Mouse (Mus musculus): ENCODE measurements around the gene Ikzf5. TPM values are rescaled to one million over a fixed set of nuclear protein-coding genes. Genes with fewer than 3 reads are reported as not detected.
"Not testable (repeated sequence)": the region's sequence is repeated elsewhere in the genome, so short reads cannot be mapped to it uniquely, and the experiment has no call there.

Gene Ikzf5
- polyA plus RNA-seq (2014; fragmentation: Nextera tagmentation; extraction: Ambion mirVana) = 25.4 and 26.6 TPM in 2 replicates

- Histone ChIP-seq H3K4me1 (replicated peaks; ENCODE audit: control insufficient read depth, insufficient read depth, low read length) (peaks cover 5% of the 10 kb centered on the region; the same call in 1 of the 2 replicates), H3K27ac (ENCODE audit: low read depth, low read length) (peak within 1 kb of the TSS; percentile 74), H3K9ac (ENCODE audit: low read depth, low read length) (peak within 1 kb of the TSS; percentile 85), H3K4me2 (replicated peaks; ENCODE audit: low read depth, low read length) (peak within 1 kb of the TSS; percentile 65), H3K36me3 (ENCODE audit: control insufficient read depth, insufficient read depth, low read length) (no peaks in the 10 kb centered on the region), H3K9me3 (ENCODE audit: control insufficient read depth, low read length) (no peaks in the 10 kb centered on the region), H3K27me3 (ENCODE audit: control insufficient read depth, insufficient read depth, low read length) (no peaks in the 10 kb centered on the region), H3K4me3 (ENCODE audit: low read depth, low read length) (peak within 1 kb of the TSS; percentile 93)
- DNase-seq (ENCODE audit: low spot score) (peak; percentile 98), ATAC-seq (ENCODE audit: low FRiP score) (peak; percentile 97)
- WGBS = 1% methylated on average over 39 of the region's 42 CpGs
Measured at GRCm38 (mm10) chr7:131410416-131411058, at the start of gene Ikzf5, which contains the start of gene Acadsb. Ikzf5 (minus strand) TSS chr7:131410521. Acadsb (plus strand) TSS chr7:131410601.

- Histone ChIP-seq H3K9me3 (ENCODE audit: control insufficient read depth, low read length) (no peaks in the 10 kb centered on the region), H3K4me2 (replicated peaks; ENCODE audit: low read depth, low read length) (no peak overlapping the region), H3K4me3 (ENCODE audit: low read depth, low read length) (no peak overlapping the region), H3K4me1 (replicated peaks; ENCODE audit: control insufficient read depth, insufficient read depth, low read length) (no peaks in the 10 kb centered on the region), H3K27ac (ENCODE audit: low read depth, low read length) (no peak overlapping the region), H3K27me3 (ENCODE audit: control insufficient read depth, insufficient read depth, low read length) (peaks cover 3% of the 10 kb centered on the region; the same call in 1 of the 2 replicates), H3K9ac (ENCODE audit: low read depth, low read length) (no peak overlapping the region), H3K36me3 (ENCODE audit: control insufficient read depth, insufficient read depth, low read length) (no peaks in the 10 kb centered on the region)
- ATAC-seq (ENCODE audit: low FRiP score) (no peak), DNase-seq (ENCODE audit: low spot score) (no peak)
- WGBS = 88% methylated on average over 5 of the region's 5 CpGs
Measured at GRCm38 (mm10) chr7:131456714-131457113, 46.4 kb upstream of the Ikzf5 start.

DNA sequence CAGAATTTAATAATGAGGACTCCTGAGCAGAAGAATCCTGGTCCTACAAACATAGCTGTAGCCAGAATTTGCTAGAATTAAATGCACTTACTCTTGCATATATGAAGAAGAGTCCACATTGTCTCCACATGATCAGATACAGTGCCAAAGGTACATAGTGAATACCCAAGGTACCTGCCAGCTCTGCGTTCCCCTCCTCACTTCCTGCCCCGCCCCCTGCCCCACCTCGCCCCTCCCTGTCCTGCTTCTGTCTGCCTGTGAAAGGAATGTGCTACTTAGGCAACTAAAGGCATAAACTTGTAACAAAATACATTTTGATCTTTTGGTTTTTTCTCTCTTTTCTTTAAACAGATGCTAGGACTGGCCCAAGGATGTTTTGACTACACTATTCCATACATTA, 26.7 kb upstream of the Ikzf5 start:
- Histone ChIP-seq H3K27ac (ENCODE audit: low read depth, low read length) (no peak overlapping the region), H3K4me3 (ENCODE audit: low read depth, low read length) (no peak overlapping the region), H3K4me2 (replicated peaks; ENCODE audit: low read depth, low read length) (no peak overlapping the region), H3K4me1 (replicated peaks; ENCODE audit: control insufficient read depth, insufficient read depth, low read length) (no peaks in the 10 kb centered on the region), H3K9me3 (ENCODE audit: control insufficient read depth, low read length) (no peaks in the 10 kb centered on the region), H3K27me3 (ENCODE audit: control insufficient read depth, insufficient read depth, low read length) (no peaks in the 10 kb centered on the region), H3K9ac (ENCODE audit: low read depth, low read length) (no peak overlapping the region), H3K36me3 (ENCODE audit: control insufficient read depth, insufficient read depth, low read length) (no peaks in the 10 kb centered on the region)
- DNase-seq (ENCODE audit: low spot score) (no peak), ATAC-seq (ENCODE audit: low FRiP score) (no peak)
- 51% methylated on average over 3 of the region's 3 CpGs for WGBS

- H3K9me3 ChIP-seq (ENCODE audit: control insufficient read depth, low read length) = no peaks in the 10 kb centered on the region
- ATAC-seq (ENCODE audit: low FRiP score) (no peak), DNase-seq (ENCODE audit: low spot score) (no peak)
- no peaks in the 10 kb centered on the region for H3K27me3 ChIP-seq (ENCODE audit: control insufficient read depth, insufficient read depth, low read length)
- 94% methylated on average over 1 of the region's 1 CpGs for WGBS
- no peak overlapping the region for H3K4me2 ChIP-seq (replicated peaks; ENCODE audit: low read depth, low read length)
- no peak overlapping the region for H3K9ac ChIP-seq (ENCODE audit: low read depth, low read length)
- H3K27ac ChIP-seq (ENCODE audit: low read depth, low read length) = no peak overlapping the region
- 0 out of 2 replicates have a peak, but pooled peaks cover 4% of the 10 kb centered on the region for H3K36me3 ChIP-seq (ENCODE audit: control insufficient read depth, insufficient read depth, low read length)
- no peaks in the 10 kb centered on the region for H3K4me1 ChIP-seq (replicated peaks; ENCODE audit: control insufficient read depth, insufficient read depth, low read length)
- no peak overlapping the region for H3K4me3 ChIP-seq (ENCODE audit: low read depth, low read length)
Measured at GRCm38 (mm10) chr7:131434276-131434675, 24.0 kb upstream of the Ikzf5 start.

- 6% methylated on average over 1 of the region's 1 CpGs for WGBS
- H3K27me3 ChIP-seq (ENCODE audit: control insufficient read depth, insufficient read depth, low read length) = no peaks in the 10 kb centered on the region
- no peak overlapping the region for H3K27ac ChIP-seq (ENCODE audit: low read depth, low read length)
- ATAC-seq (ENCODE audit: low FRiP score) = no peak
- H3K4me1 ChIP-seq (replicated peaks; ENCODE audit: control insufficient read depth, insufficient read depth, low read length) = no peaks in the 10 kb centered on the region
- no peak overlapping the region for H3K4me2 ChIP-seq (replicated peaks; ENCODE audit: low read depth, low read length)
- 0 out of 2 replicates have a peak, but pooled peaks cover 4% of the 10 kb centered on the region for H3K36me3 ChIP-seq (ENCODE audit: control insufficient read depth, insufficient read depth, low read length)
- no peak overlapping the region for H3K9ac ChIP-seq (ENCODE audit: low read depth, low read length)
- H3K9me3 ChIP-seq (ENCODE audit: control insufficient read depth, low read length) = no peaks in the 10 kb centered on the region
- DNase-seq (ENCODE audit: low spot score) = peak; percentile 69
- H3K4me3 ChIP-seq (ENCODE audit: low read depth, low read length) = no peak overlapping the region
Measured at GRCm38 (mm10) chr7:131432244-131432643, 21.9 kb upstream of the Ikzf5 start.

DNA sequence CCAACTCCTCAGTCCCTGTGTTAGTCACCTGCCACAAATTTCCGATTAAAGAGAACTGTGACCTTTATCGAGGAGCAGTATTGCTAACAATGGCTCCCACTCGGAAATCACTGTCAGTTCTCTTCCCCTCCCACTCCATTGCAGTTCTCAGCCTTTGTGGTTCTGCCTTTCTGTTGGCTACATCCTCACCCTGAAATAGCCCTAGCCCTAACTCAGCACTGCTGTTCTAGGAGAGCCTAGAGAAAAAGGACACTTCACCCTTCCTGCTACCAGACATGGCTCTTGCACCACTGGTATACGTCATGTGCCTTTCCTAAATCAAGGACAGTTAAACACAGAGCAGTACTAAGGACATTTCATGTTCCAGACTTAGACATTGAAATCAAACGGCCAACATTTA, 17.0 kb upstream of the Ikzf5 start:
- Histone ChIP-seq H3K4me2 (replicated peaks; ENCODE audit: low read depth, low read length) (no peak overlapping the region), H3K9ac (ENCODE audit: low read depth, low read length) (no peak overlapping the region), H3K9me3 (ENCODE audit: control insufficient read depth, low read length) (no peaks in the 10 kb centered on the region), H3K27me3 (ENCODE audit: control insufficient read depth, insufficient read depth, low read length) (no peaks in the 10 kb centered on the region), H3K4me1 (replicated peaks; ENCODE audit: control insufficient read depth, insufficient read depth, low read length) (no peaks in the 10 kb centered on the region), H3K36me3 (ENCODE audit: control insufficient read depth, insufficient read depth, low read length) (0 out of 2 replicates have a peak, but pooled peaks cover 4% of the 10 kb centered on the region), H3K27ac (ENCODE audit: low read depth, low read length) (no peak overlapping the region), H3K4me3 (ENCODE audit: low read depth, low read length) (no peak overlapping the region)
- no peak for DNase-seq (ENCODE audit: low spot score)
- no peak for ATAC-seq (ENCODE audit: low FRiP score)
- WGBS = 89% methylated on average over 5 of the region's 5 CpGs

- no peak overlapping the region for H3K27ac ChIP-seq (ENCODE audit: low read depth, low read length)
- no peak overlapping the region for H3K4me3 ChIP-seq (ENCODE audit: low read depth, low read length)
- WGBS = 79% methylated on average over 2 of the region's 2 CpGs
- ATAC-seq (ENCODE audit: low FRiP score) = no peak
- H3K36me3 ChIP-seq (ENCODE audit: control insufficient read depth, insufficient read depth, low read length) = no peaks in the 10 kb centered on the region
- H3K4me2 ChIP-seq (replicated peaks; ENCODE audit: low read depth, low read length) = no peak overlapping the region
- H3K4me1 ChIP-seq (replicated peaks; ENCODE audit: control insufficient read depth, insufficient read depth, low read length) = no peaks in the 10 kb centered on the region
- no peak overlapping the region for H3K9ac ChIP-seq (ENCODE audit: low read depth, low read length)
- DNase-seq (ENCODE audit: low spot score) = no peak
- H3K9me3 ChIP-seq (ENCODE audit: control insufficient read depth, low read length) = no peaks in the 10 kb centered on the region
- no peaks in the 10 kb centered on the region for H3K27me3 ChIP-seq (ENCODE audit: control insufficient read depth, insufficient read depth, low read length)
Measured at GRCm38 (mm10) chr7:131424912-131425311, 14.6 kb upstream of the Ikzf5 start.

DNA sequence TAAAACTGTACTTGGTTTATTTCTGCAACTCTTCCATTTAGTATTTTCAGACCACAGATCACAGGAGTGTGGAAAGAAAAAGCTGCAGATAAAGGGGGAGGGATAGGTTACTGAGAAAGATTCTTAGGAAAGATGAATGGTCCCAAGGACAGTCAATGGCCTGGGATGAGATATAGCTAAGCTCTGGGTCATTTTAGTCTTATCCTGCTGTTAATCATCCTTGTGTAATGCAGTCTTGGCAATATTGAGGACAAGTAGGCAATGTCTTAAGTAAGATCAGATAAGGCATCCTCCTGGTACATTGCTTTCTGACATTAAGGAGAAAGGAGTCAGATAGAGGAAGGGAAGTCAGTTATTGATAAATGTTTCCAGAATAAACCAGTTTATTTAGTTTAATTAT, 7.3 kb upstream of the Ikzf5 start:
- DNase-seq (ENCODE audit: low spot score) (no peak), ATAC-seq (ENCODE audit: low FRiP score) (no peak)
- no peaks in the 10 kb centered on the region for H3K9me3 ChIP-seq (ENCODE audit: control insufficient read depth, low read length)
- no peaks in the 10 kb centered on the region for H3K27me3 ChIP-seq (ENCODE audit: control insufficient read depth, insufficient read depth, low read length)
- H3K4me1 ChIP-seq (replicated peaks; ENCODE audit: control insufficient read depth, insufficient read depth, low read length) = no peaks in the 10 kb centered on the region
- no peak overlapping the region for H3K9ac ChIP-seq (ENCODE audit: low read depth, low read length)
- H3K27ac ChIP-seq (ENCODE audit: low read depth, low read length) = no peak overlapping the region
- no peak overlapping the region for H3K4me3 ChIP-seq (ENCODE audit: low read depth, low read length)
- no peaks in the 10 kb centered on the region for H3K36me3 ChIP-seq (ENCODE audit: control insufficient read depth, insufficient read depth, low read length)
- H3K4me2 ChIP-seq (replicated peaks; ENCODE audit: low read depth, low read length) = no peak overlapping the region

DNA sequence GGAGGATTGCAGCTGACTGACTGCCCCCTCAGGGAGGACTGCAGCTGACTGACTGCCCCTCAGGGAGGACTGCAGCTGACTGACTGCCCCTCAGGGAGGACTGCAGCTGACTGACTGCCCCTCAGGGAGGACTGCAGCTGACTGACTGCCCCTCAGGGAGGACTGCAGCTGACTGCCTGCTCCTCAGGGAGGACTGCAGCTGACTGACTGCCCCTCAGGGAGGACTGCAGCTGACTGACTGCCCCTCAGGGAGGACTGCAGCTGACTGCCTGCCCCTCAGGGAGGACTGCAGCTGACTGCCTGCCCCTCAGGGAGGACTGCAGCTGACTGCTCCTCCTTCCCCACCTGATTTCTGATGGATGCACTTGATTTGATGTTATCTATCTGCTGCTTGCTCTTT, 6.4 kb upstream of the Ikzf5 start:
- H3K4me1 ChIP-seq (replicated peaks; ENCODE audit: control insufficient read depth, insufficient read depth, low read length); H3K9me3 ChIP-seq (ENCODE audit: control insufficient read depth, low read length); H3K4me3 ChIP-seq (ENCODE audit: low read depth, low read length); H3K27ac ChIP-seq (ENCODE audit: low read depth, low read length); H3K9ac ChIP-seq (ENCODE audit: low read depth, low read length); H3K4me2 ChIP-seq (replicated peaks; ENCODE audit: low read depth, low read length); H3K27me3 ChIP-seq (ENCODE audit: control insufficient read depth, insufficient read depth, low read length); DNase-seq (ENCODE audit: low spot score); H3K36me3 ChIP-seq (ENCODE audit: control insufficient read depth, insufficient read depth, low read length); ATAC-seq (ENCODE audit: low FRiP score): not testable (repeated sequence)
